21 mouse cellular contexts compared by ENCODE assay signal in genomic region chrX:162565501-162565900, GRCm38 (mm10).
DNase-seq lines count a peak whose midpoint lies in the region; ATAC-seq and TF ChIP-seq lines count a peak whose summit lies in the region.
"Had no signal": no experiment of that assay in that cellular context is flagged by ENCODE, and none has a peak within 500 bp of the region (broad histone marks: within the 10 kb centered on the region; RNA-seq: fewer than 3 reads in every experiment).

No protein-coding gene starts in this region.

- no peaks in the 10 kb centered on the region for H3K4me1 ChIP-seq in kidney, adult 2 months (ENCODE audit: control insufficient read depth, insufficient read depth, low read length)
- H3K4me1 ChIP-seq in kidney, embryonic 14.5 days (ENCODE audit: control insufficient read depth, insufficient read depth, low read length) = no peaks in the 10 kb centered on the region
- H3K4me1 ChIP-seq: embryonic facial prominence, embryonic 13.5 days; embryonic facial prominence, embryonic 15.5 days; forebrain, embryonic 10.5 days; forebrain, embryonic 12.5 days had no signal

- no peak for TF ChIP-seq CTCF in kidney, adult 2 months (conservative IDR thresholded peaks at IDR 0.05; ENCODE audit: insufficient read depth, insufficient read length, low read depth, low read length)
- no peak for TF ChIP-seq CTCF in layer of hippocampus, adult 2 months (conservative IDR thresholded peaks at IDR 0.05)

- no peak overlapping the region for H3K4me2 ChIP-seq in kidney, embryonic 14.5 days (replicated peaks; ENCODE audit: low read depth, low read length)
- H3K4me2 ChIP-seq: embryonic facial prominence, embryonic 13.5 days; embryonic facial prominence, embryonic 15.5 days; forebrain, embryonic 12.5 days had no signal

- TF ChIP-seq POLR2A in kidney, adult 2 months (IDR thresholded peaks at IDR 0.05; ENCODE audit: low read depth, low read length) = no peak

- H3K9ac ChIP-seq in kidney, embryonic 14.5 days (ENCODE audit: low read depth, low read length) = no peak overlapping the region
- H3K9ac ChIP-seq: embryonic facial prominence, embryonic 13.5 days; embryonic facial prominence, embryonic 15.5 days; forebrain, embryonic 12.5 days had no signal

- no peaks in the 10 kb centered on the region for H3K9me3 ChIP-seq in kidney, embryonic 14.5 days (ENCODE audit: control insufficient read depth, low read length)
- H3K9me3 ChIP-seq: embryonic facial prominence, embryonic 13.5 days; embryonic facial prominence, embryonic 15.5 days; forebrain, embryonic 10.5 days; forebrain, embryonic 12.5 days had no signal

- no peaks in the 10 kb centered on the region for H3K36me3 ChIP-seq in kidney, adult 2 months (ENCODE audit: control insufficient read depth, insufficient read depth, low read length)
- no peaks in the 10 kb centered on the region for H3K36me3 ChIP-seq in kidney, embryonic 14.5 days (ENCODE audit: control insufficient read depth, insufficient read depth, low read length)
- H3K36me3 ChIP-seq: embryonic facial prominence, embryonic 13.5 days; embryonic facial prominence, embryonic 15.5 days; forebrain, embryonic 10.5 days; forebrain, embryonic 12.5 days had no signal

- H3K27ac ChIP-seq in kidney, adult 2 months (ENCODE audit: insufficient read depth, low read depth, low read length) = peak overlapping the region; percentile 82; the same call in 1 of the 2 replicates
- no peak overlapping the region for H3K27ac ChIP-seq in kidney, embryonic 14.5 days (ENCODE audit: low read depth, low read length)
- peak overlapping the region; percentile 39; the same call in 1 of the 2 replicates for H3K27ac ChIP-seq in layer of hippocampus, adult 2 months
- H3K27ac ChIP-seq: embryonic facial prominence, embryonic 13.5 days; embryonic facial prominence, embryonic 15.5 days; forebrain, embryonic 10.5 days; forebrain, embryonic 12.5 days had no signal

- no peak overlapping the region for H3K4me3 ChIP-seq in kidney, adult 2 months (ENCODE audit: insufficient read depth, low read depth, low read length)
- H3K4me3 ChIP-seq in kidney, embryonic 14.5 days (ENCODE audit: low read length) = no peak overlapping the region
- H3K4me3 ChIP-seq in layer of hippocampus, adult 2 months = no peak overlapping the region
- H3K4me3 ChIP-seq: embryonic facial prominence, embryonic 13.5 days; embryonic facial prominence, embryonic 15.5 days; erythroblast, embryonic 14.5 days; forebrain, embryonic 10.5 days; forebrain, embryonic 12.5 days had no signal

- no peak for ATAC-seq in kidney, embryonic 14.5 days (ENCODE audit: low FRiP score, low TSS enrichment)
- ATAC-seq: forebrain, embryonic 14.5 days; forebrain, embryonic 16.5 days had no signal

- H3K27me3 ChIP-seq in kidney, adult 2 months (replicated peaks; ENCODE audit: control insufficient read depth, insufficient read depth, low read length) = no peaks in the 10 kb centered on the region
- H3K27me3 ChIP-seq in kidney, embryonic 14.5 days (ENCODE audit: control insufficient read depth, insufficient read depth, low read length) = no peaks in the 10 kb centered on the region
- H3K27me3 ChIP-seq: embryonic facial prominence, embryonic 15.5 days had no signal

- WGBS in kidney, adult 2 months = 55% methylated on average over 4 of the region's 4 CpGs
- WGBS in kidney, embryonic 14.5 days = 86% methylated on average over 4 of the region's 4 CpGs

- peak; percentile 64 for DNase-seq in kidney, adult 2 months
- DNase-seq in layer of hippocampus, adult 2 months (ENCODE audit: low spot score in 2 of 2) = no peak
- no peak for DNase-seq in layer of hippocampus, adult 11-12 months (ENCODE audit: low spot score)
- DNase-seq: adrenal gland, adult 2 months; adrenal gland, postnatal 10 days; adrenal gland, postnatal 25 days; cerebellum, adult 11 months; cerebellum, adult 18-20 months; cerebellum, adult 8-10 months; cerebellum, adult 9-11 months; cerebellum, postnatal 14 days; cerebellum, postnatal 36 days; embryo, embryonic 11 days had no signal
